Mouse (Mus musculus) inflammation-experienced regulatory T-cells, adult 6 months (primary cell): ENCODE results near the gene Col4a1. TPM values are rescaled to one million over a fixed set of nuclear protein-coding genes. Genes with fewer than 3 reads are reported as not detected.

Source experiments
- ATAC-seq: one replicate; pipeline ENCODE4 v1.8.0; 2017
- polyA plus RNA-seq, 3 experiments: library from polyadenylated mRNA; unstranded; fragments of 100-300 nt; shearing (Covaris generic); gene quantifications; one replicate each; pipeline ENCODE4 v1.2.1; 2017

Col4a1 gene
- polyA plus RNA-seq, 3 experiments from 2014 or later, result 0.40 TPM; not detected in 2

- ATAC-seq, result no peak
Measured at GRCm38 (mm10) chr8:11173284-11174191, 139.1 kb downstream of the Col4a1 start.

- ATAC-seq, result no peak
Measured at GRCm38 (mm10) chr8:11171526-11171925, 141.1 kb downstream of the Col4a1 start.

GRCm38 (mm10) chr8:11169383-11169782, 143.2 kb downstream of the Col4a1 start:
- ATAC-seq, result no peak

- ATAC-seq, result no peak
Measured at GRCm38 (mm10) chr8:11168780-11169179, 143.8 kb downstream of the Col4a1 start.

GRCm38 (mm10) chr8:11167955-11168354, 144.7 kb downstream of the Col4a1 start:
- no peak for ATAC-seq

GRCm38 (mm10) chr8:11165592-11165991, 147.0 kb downstream of the Col4a1 start:
- ATAC-seq, result no peak

GRCm38 (mm10) chr8:11156319-11156692, 156.3 kb downstream of the Col4a1 start:
- ATAC-seq, result no peak

- ATAC-seq, result no peak
Measured at GRCm38 (mm10) chr8:11155579-11156318, 156.9 kb downstream of the Col4a1 start.

- no peak for ATAC-seq
Measured at GRCm38 (mm10) chr8:11150268-11150667, 162.4 kb downstream of the Col4a1 start.

- no peak for ATAC-seq
Measured at GRCm38 (mm10) chr8:11149201-11149810, 163.3 kb downstream of the Col4a1 start.

GRCm38 (mm10) chr8:11148797-11149196, 163.8 kb downstream of the Col4a1 start:
- no peak for ATAC-seq

Other genes starting within 250 kb of the Col4a1 start
- not detected for gene Col4a2, start within 50 bp of the Col4a1 start, polyA plus RNA-seq
- gene Rab20, start 165.9 kb upstream of the Col4a1 start, polyA plus RNA-seq, result 10 to 100 TPM in 2 of 3 experiments, 1 to 10 TPM in 1; 5.4 to 16.0 (median 11.1) TPM
- gene Naxd, start 184.7 kb upstream of the Col4a1 start, polyA plus RNA-seq, result 10 to 100 TPM; 49.1 to 66.5 (median 55.2) TPM
- 10 to 100 TPM; 10.2 to 17.0 (median 13.0) TPM for gene Cars2, start 238.0 kb upstream of the Col4a1 start, polyA plus RNA-seq
- 10 to 100 TPM; 59.2 to 68.3 (median 67.9) TPM for gene Ing1, start 242.7 kb upstream of the Col4a1 start, polyA plus RNA-seq